Mouse (Mus musculus): Measurements from ENCODE around the gene Flrt1. TPM values are rescaled to one million over a fixed set of nuclear protein-coding genes. Genes with fewer than 3 reads are reported as not detected.

Flrt1 gene
- polyA plus RNA-seq (2015; fragmentation: Nextera tagmentation; extraction: Ambion mirVana), result 3.5 and 4.2 TPM in 2 replicates

- no peaks in the 10 kb centered on the region for H3K27me3 ChIP-seq (replicated peaks)
- H3K36me3 ChIP-seq, result no peaks in the 10 kb centered on the region
- H3K4me3 ChIP-seq (replicated peaks), result no peak within 1 kb of the TSS
- H3K4me2 ChIP-seq, result no peak within 1 kb of the TSS
- H3K9ac ChIP-seq, result no peak within 1 kb of the TSS
- H3K27ac ChIP-seq, result no peak within 1 kb of the TSS
- H3K4me1 ChIP-seq, result peaks cover 30% of the 10 kb centered on the region
- H3K9me3 ChIP-seq, result no peaks in the 10 kb centered on the region
- WGBS, result 67% methylated on average over 9 of the region's 9 CpGs
- no peak for ATAC-seq (ENCODE audit: insufficient read depth, low FRiP score, low read depth)
These were observed at the start of gene Flrt1 for GRCm38 (mm10) chr19:7105544-7105943. Flrt1 (minus strand) TSS chr19:7105729.

GRCm38 (mm10) chr19:7155196-7155595 is 49.7 kb upstream of the Flrt1 start:
- no peaks in the 10 kb centered on the region for H3K36me3 ChIP-seq
- no peak overlapping the region for H3K9ac ChIP-seq
- H3K9me3 ChIP-seq, result no peaks in the 10 kb centered on the region
- peak; percentile 36; the same call in 1 of the 2 replicates for ATAC-seq (ENCODE audit: insufficient read depth, low FRiP score, low read depth)
- no peak overlapping the region for H3K4me2 ChIP-seq
- H3K27ac ChIP-seq, result 0 out of 2 replicates have a peak overlapping the region, but pooled peaks have one; percentile 2
- WGBS, result 80% methylated on average over 6 of the region's 6 CpGs
- H3K27me3 ChIP-seq (replicated peaks), result no peaks in the 10 kb centered on the region; the same call in 1 of the 2 replicates
- peaks cover 30% of the 10 kb centered on the region; the same call in 1 of the 2 replicates for H3K4me1 ChIP-seq
- H3K4me3 ChIP-seq (replicated peaks), result no peak overlapping the region

- Histone ChIP-seq H3K9ac (no peak overlapping the region), H3K4me3 (replicated peaks) (no peak overlapping the region), H3K4me1 (peaks cover 30% of the 10 kb centered on the region), H3K27ac (0 out of 2 replicates have a peak overlapping the region, but pooled peaks have one; percentile 14), H3K36me3 (no peaks in the 10 kb centered on the region), H3K27me3 (replicated peaks) (no peaks in the 10 kb centered on the region), H3K9me3 (no peaks in the 10 kb centered on the region), H3K4me2 (no peak overlapping the region)
- ATAC-seq (ENCODE audit: insufficient read depth, low FRiP score, low read depth), result no peak
- 36% methylated on average over 7 of the region's 7 CpGs for WGBS
These were observed 47.7 kb upstream of the Flrt1 start for GRCm38 (mm10) chr19:7153232-7153631.

- WGBS, result 84% methylated on average over 6 of the region's 6 CpGs
- H3K4me1 ChIP-seq, result peaks cover 20% of the 10 kb centered on the region
- H3K36me3 ChIP-seq, result no peaks in the 10 kb centered on the region
These were observed 46.6 kb upstream of the Flrt1 start for GRCm38 (mm10) chr19:7151927-7152653.

GRCm38 (mm10) chr19:7151300-7151926 is 45.9 kb upstream of the Flrt1 start:
- Histone ChIP-seq H3K9ac (no peak overlapping the region), H3K4me3 (replicated peaks) (no peak overlapping the region), H3K36me3 (no peaks in the 10 kb centered on the region), H3K27ac (no peak overlapping the region), H3K4me2 (no peak overlapping the region), H3K9me3 (no peaks in the 10 kb centered on the region), H3K27me3 (replicated peaks) (no peaks in the 10 kb centered on the region), H3K4me1 (peaks cover 16% of the 10 kb centered on the region)
- 78% methylated on average over 7 of the region's 7 CpGs for WGBS
- no peak for ATAC-seq (ENCODE audit: insufficient read depth, low FRiP score, low read depth)

More at GRCm38 (mm10) chr19:7151927-7152653, 46.6 kb upstream of the Flrt1 start:
- Histone ChIP-seq H3K4me3 (replicated peaks) (no peak overlapping the region), H3K9me3 (no peaks in the 10 kb centered on the region), H3K27ac (no peak overlapping the region), H3K4me2 (no peak overlapping the region), H3K27me3 (replicated peaks) (no peaks in the 10 kb centered on the region), H3K9ac (no peak overlapping the region)
- no peak for ATAC-seq (ENCODE audit: insufficient read depth, low FRiP score, low read depth)

- 82% methylated on average over 7 of the region's 7 CpGs for WGBS
These were observed 43.7 kb upstream of the Flrt1 start for GRCm38 (mm10) chr19:7149158-7149685.

GRCm38 (mm10) chr19:7148541-7149085 is 43.1 kb upstream of the Flrt1 start:
- H3K36me3 ChIP-seq, result no peaks in the 10 kb centered on the region
- WGBS, result 63% methylated on average over 8 of the region's 8 CpGs
- no peaks in the 10 kb centered on the region for H3K9me3 ChIP-seq
- H3K4me3 ChIP-seq (replicated peaks), result no peak overlapping the region
- peaks cover 16% of the 10 kb centered on the region for H3K4me1 ChIP-seq
- no peak for ATAC-seq (ENCODE audit: insufficient read depth, low FRiP score, low read depth)
- 0 out of 2 replicates have a peak, but pooled peaks cover 3% of the 10 kb centered on the region for H3K27me3 ChIP-seq (replicated peaks)
- H3K27ac ChIP-seq, result no peak overlapping the region
- H3K9ac ChIP-seq, result no peak overlapping the region
- H3K4me2 ChIP-seq, result no peak overlapping the region

More at GRCm38 (mm10) chr19:7149158-7149685, 43.7 kb upstream of the Flrt1 start:
- Histone ChIP-seq H3K9me3 (no peaks in the 10 kb centered on the region), H3K4me3 (replicated peaks) (no peak overlapping the region), H3K27ac (no peak overlapping the region), H3K27me3 (replicated peaks) (0 out of 2 replicates have a peak, but pooled peaks cover 3% of the 10 kb centered on the region), H3K36me3 (no peaks in the 10 kb centered on the region), H3K4me2 (no peak overlapping the region), H3K4me1 (peaks cover 16% of the 10 kb centered on the region), H3K9ac (no peak overlapping the region)
- ATAC-seq (ENCODE audit: insufficient read depth, low FRiP score, low read depth), result no peak

GRCm38 (mm10) chr19:7148096-7148495 is 42.6 kb upstream of the Flrt1 start:
- WGBS, result 42% methylated on average over 4 of the region's 4 CpGs
- H3K9ac ChIP-seq, result no peak overlapping the region
- H3K4me1 ChIP-seq, result peaks cover 13% of the 10 kb centered on the region
- 0 out of 2 replicates have a peak, but pooled peaks cover 3% of the 10 kb centered on the region for H3K27me3 ChIP-seq (replicated peaks)
- ATAC-seq (ENCODE audit: insufficient read depth, low FRiP score, low read depth), result no peak
- H3K27ac ChIP-seq, result no peak overlapping the region
- H3K9me3 ChIP-seq, result no peaks in the 10 kb centered on the region
- no peaks in the 10 kb centered on the region for H3K36me3 ChIP-seq
- no peak overlapping the region for H3K4me3 ChIP-seq (replicated peaks)
- no peak overlapping the region for H3K4me2 ChIP-seq

GRCm38 (mm10) chr19:7146376-7146775 is 40.8 kb upstream of the Flrt1 start:
- no peak for ATAC-seq (ENCODE audit: insufficient read depth, low FRiP score, low read depth)
- Histone ChIP-seq H3K4me3 (replicated peaks) (no peak overlapping the region), H3K27me3 (replicated peaks) (0 out of 2 replicates have a peak, but pooled peaks cover 3% of the 10 kb centered on the region), H3K9me3 (no peaks in the 10 kb centered on the region), H3K36me3 (no peaks in the 10 kb centered on the region), H3K27ac (no peak overlapping the region), H3K9ac (no peak overlapping the region), H3K4me1 (peaks cover 12% of the 10 kb centered on the region), H3K4me2 (no peak overlapping the region)
- WGBS, result 78% methylated on average over 13 of the region's 13 CpGs

- H3K27ac ChIP-seq, result no peak overlapping the region
- 0 out of 2 replicates have a peak, but pooled peaks cover 3% of the 10 kb centered on the region for H3K27me3 ChIP-seq (replicated peaks)
- no peak overlapping the region for H3K9ac ChIP-seq
- H3K4me1 ChIP-seq, result peaks cover 12% of the 10 kb centered on the region
- ATAC-seq (ENCODE audit: insufficient read depth, low FRiP score, low read depth), result no peak
- 70% methylated on average over 3 of the region's 3 CpGs for WGBS
- H3K4me3 ChIP-seq (replicated peaks), result peak overlapping the region; percentile 35; the same call in 1 of the 2 replicates
- H3K36me3 ChIP-seq, result no peaks in the 10 kb centered on the region
- peak overlapping the region; percentile 67 for H3K4me2 ChIP-seq
- no peaks in the 10 kb centered on the region for H3K9me3 ChIP-seq
These were observed 38.9 kb upstream of the Flrt1 start for GRCm38 (mm10) chr19:7144458-7144857.

GRCm38 (mm10) chr19:7143854-7144253 is 38.3 kb upstream of the Flrt1 start:
- Histone ChIP-seq H3K9me3 (no peaks in the 10 kb centered on the region), H3K4me2 (peak overlapping the region; percentile 67), H3K4me1 (peaks cover 11% of the 10 kb centered on the region), H3K27ac (no peak overlapping the region), H3K27me3 (replicated peaks) (0 out of 2 replicates have a peak, but pooled peaks cover 3% of the 10 kb centered on the region), H3K36me3 (no peaks in the 10 kb centered on the region), H3K4me3 (replicated peaks) (peak overlapping the region; percentile 35), H3K9ac (no peak overlapping the region)
- under 1% methylated on average over 20 of the region's 20 CpGs for WGBS
- peak; percentile 53; the same call in 1 of the 2 replicates for ATAC-seq (ENCODE audit: insufficient read depth, low FRiP score, low read depth)
